Mouse (Mus musculus): ENCODE measurements around the gene Sox5.

- TF ChIP-seq CTCF (IDR thresholded peaks at IDR 0.05; ENCODE audit: low read depth), result no peak
- TF ChIP-seq EP300 (IDR thresholded peaks at IDR 0.05; ENCODE audit: low read depth), result no peak
Observed at GRCm38 (mm10) chr6:144067491-144067890, 714.3 kb downstream of the Sox5 start.

Measured in liver, embryonic 14.5 days (tissue).